Mouse (Mus musculus) G1E (cell line): Measurements from ENCODE around the gene Echdc3. TPM values are rescaled to one million over a fixed set of nuclear protein-coding genes. Genes with fewer than 3 reads are reported as not detected.

ENCODE experiments used
- ATAC-seq: 2 replicates; pipeline ENCODE4 v1.8.0; 2016; ENCODE audit warnings: mild to moderate bottlenecking; ENCODE audit not compliant: insufficient number of reproducible peaks, poor library complexity, low FRiP score, severe bottlenecking; ENCODE audit errors: extremely low read depth
- DNase-seq: peaks from one replicate; pipeline ENCODE4 v3.0.0; 2012; ENCODE audit warnings: low spot score
- H3K27me3 ChIP-seq: 2 replicates; pipeline ENCODE4 v1.6.1; 2012; ENCODE audit warnings: mild to moderate bottlenecking, low read length, inconsistent platforms; ENCODE audit not compliant: insufficient read depth
- H3K36me3 ChIP-seq: replicated peaks from 2 replicates; pipeline ENCODE3; 2012; ENCODE audit warnings: mild to moderate bottlenecking, inconsistent platforms
- H3K4me1 ChIP-seq: 2 replicates; pipeline ENCODE4 v1.6.1; 2012; ENCODE audit warnings: low read depth, low read length, inconsistent platforms, mixed read lengths; ENCODE audit not compliant: insufficient read depth
- H3K4me3 ChIP-seq: 2 replicates; pipeline ENCODE4 v1.5.1; 2012; ENCODE audit warnings: low read depth, mild to moderate bottlenecking, inconsistent platforms, low read length, moderate library complexity, mixed read lengths
- H3K9me3 ChIP-seq: replicated peaks from 2 replicates; pipeline ENCODE4 v1.6.1; 2012; ENCODE audit warnings: inconsistent platforms
- CTCF ChIP-seq: IDR thresholded peaks from 2 replicates; pipeline ENCODE4 v1.5.1; 2012; ENCODE audit warnings: low read depth, low read length, inconsistent platforms, mixed read lengths
- GATA1 ChIP-seq: IDR thresholded peaks from 2 replicates; pipeline ENCODE4 v1.6.1; 2012; ENCODE audit warnings: borderline replicate concordance, low read length, inconsistent platforms, mixed read lengths
- GATA2 ChIP-seq: IDR thresholded peaks from 2 replicates; pipeline ENCODE4 v1.6.1; 2012; ENCODE audit warnings: low read depth, low read length, inconsistent platforms, borderline replicate concordance
- POLR2AphosphoS5 ChIP-seq: IDR thresholded peaks from 2 replicates; pipeline ENCODE4 v1.6.1; 2012; ENCODE audit warnings: low read depth, low read length, inconsistent platforms; ENCODE audit not compliant: insufficient replicate concordance
- TAL1 ChIP-seq: conservative IDR thresholded peaks from 2 replicates; pipeline ENCODE4 v1.6.1; 2012; ENCODE audit warnings: low read depth, low read length, inconsistent platforms, mixed read lengths
- polyA plus RNA-seq: library from polyadenylated mRNA; stranded (reverse); fragments of >175 nt; gene quantifications from 2 replicates; pipeline ENCODE4 v1.2.3, GENCODE M21; 2012
- total RNA-seq, 2 experiments: library from RNA; stranded (forward) in 1 of 2; stranded (reverse) in 1 of 2; fragments of 200-1000 nt in 1 of 2; fragments of >200 nt in 1 of 2; fragmentation: Nextera tagmentation in 1 of 2; gene quantifications; 2 replicates each; pipeline ENCODE4 v1.2.3; 2014 to 2017

Gene Echdc3
- total and polyA plus RNA-seq, 3 experiments = 0.27 TPM; not detected in 2

DNA sequence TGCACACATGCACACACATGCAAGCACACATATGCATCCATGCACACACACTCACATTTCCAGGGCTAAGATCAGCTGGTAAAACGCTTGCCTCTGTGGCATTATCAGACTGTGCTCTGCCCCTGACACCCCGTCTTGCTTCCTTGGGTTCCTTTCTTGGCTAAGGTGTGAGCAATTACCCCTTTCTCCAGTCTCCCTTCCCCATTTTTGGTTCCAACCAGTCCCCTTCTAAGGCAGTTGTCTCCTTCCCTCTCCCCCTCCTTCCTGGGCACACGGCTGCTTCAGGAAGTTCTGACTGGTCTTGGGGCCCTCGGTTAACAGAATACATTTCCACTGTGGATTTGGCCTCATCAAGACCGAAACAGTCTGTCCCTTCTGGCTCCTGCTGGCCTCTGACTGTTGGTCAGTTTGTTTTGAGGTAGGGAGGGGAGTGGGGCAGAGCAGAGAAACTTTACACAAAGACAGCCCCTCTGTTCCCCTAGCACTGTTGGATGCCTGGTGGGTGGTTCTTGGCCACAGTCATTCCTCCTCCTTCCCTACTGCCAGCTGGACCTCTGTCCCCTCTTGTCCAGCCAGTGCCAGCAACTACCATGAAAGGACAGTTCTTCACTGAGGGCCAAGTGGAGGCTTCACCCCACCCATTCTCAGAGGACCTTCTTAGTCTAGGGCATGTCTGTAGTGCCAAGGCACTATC, 16.9 kb upstream of the Echdc3 start:
- DNase-seq (no peak), ATAC-seq (no peak)
- Histone ChIP-seq H3K36me3 (no peaks in the 10 kb centered on the region), H3K27me3 (peaks cover 49% of the 10 kb centered on the region), H3K4me1 (peaks cover 6% of the 10 kb centered on the region), H3K9me3 (peaks cover 5% of the 10 kb centered on the region), H3K4me3 (no peak overlapping the region)
- TF ChIP-seq POLR2AphosphoS5 = no peak
- no peak for TF ChIP-seq GATA1
- no peak for TF ChIP-seq CTCF
- TF ChIP-seq TAL1 = no peak
- no peak for TF ChIP-seq GATA2

GRCm38 (mm10) chr2:6227059-6227445, 14.2 kb upstream of the Echdc3 start:
- TF ChIP-seq TAL1 (no peak), GATA2 (no peak), POLR2AphosphoS5 (no peak), CTCF (no peak), GATA1 (no peak)

DNA sequence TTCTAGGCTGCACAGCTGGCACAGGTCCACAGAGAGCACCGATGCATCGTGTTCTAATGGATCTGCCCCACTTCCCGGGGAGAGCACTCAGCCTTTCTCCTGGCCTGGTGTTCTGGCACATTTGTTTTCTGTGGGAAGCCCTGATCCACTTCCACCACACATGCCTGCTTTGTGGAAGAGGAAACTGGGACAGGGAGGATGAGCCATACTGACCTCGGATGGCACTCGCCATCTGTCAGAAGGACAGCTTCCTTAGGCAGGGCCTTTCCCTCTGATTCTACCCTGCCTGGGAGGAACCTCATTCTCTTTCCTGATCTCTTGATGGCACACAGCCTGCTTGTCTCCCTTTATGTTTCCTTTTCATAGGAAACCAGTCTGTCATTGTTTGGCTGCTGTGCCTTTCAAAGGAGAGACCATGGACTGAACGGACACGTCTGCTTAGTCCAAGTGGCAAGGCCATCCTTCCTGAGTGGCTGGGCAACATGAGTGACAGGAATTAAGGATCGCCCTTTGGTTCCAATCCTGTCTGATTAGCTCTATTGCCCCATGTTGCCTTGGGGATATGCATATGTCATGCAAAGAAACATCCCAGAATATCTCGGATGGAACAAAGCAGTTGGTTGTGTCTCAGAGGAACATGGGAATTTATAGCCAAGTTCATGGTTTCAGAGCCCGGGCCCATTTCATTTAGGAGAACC, 13.7 kb upstream of the Echdc3 start:
- TF ChIP-seq GATA1 = no peak
- no peak for TF ChIP-seq CTCF
- no peak for DNase-seq
- H3K27me3 ChIP-seq = peaks cover 33% of the 10 kb centered on the region
- H3K36me3 ChIP-seq = no peaks in the 10 kb centered on the region
- peaks cover 13% of the 10 kb centered on the region for H3K4me1 ChIP-seq
- H3K9me3 ChIP-seq = peaks cover 8% of the 10 kb centered on the region
- ATAC-seq = no peak
- no peak overlapping the region for H3K4me3 ChIP-seq

More at GRCm38 (mm10) chr2:6227059-6227445, 14.2 kb upstream of the Echdc3 start:
- DNase-seq (no peak), ATAC-seq (no peak)
- H3K4me1 ChIP-seq = peaks cover 7% of the 10 kb centered on the region
- H3K9me3 ChIP-seq = peaks cover 8% of the 10 kb centered on the region
- no peaks in the 10 kb centered on the region for H3K36me3 ChIP-seq
- H3K27me3 ChIP-seq = peaks cover 36% of the 10 kb centered on the region
- no peak overlapping the region for H3K4me3 ChIP-seq

- no peak overlapping the region for H3K4me3 ChIP-seq
- ATAC-seq = peak; percentile 55
- peaks cover 8% of the 10 kb centered on the region for H3K9me3 ChIP-seq
- peak; percentile 32 for DNase-seq
- no peaks in the 10 kb centered on the region for H3K36me3 ChIP-seq
- TF ChIP-seq GATA1 (no peak), TAL1 (no peak), POLR2AphosphoS5 (no peak), CTCF (peak; percentile 76), GATA2 (no peak)
- peaks cover 51% of the 10 kb centered on the region for H3K27me3 ChIP-seq
- peaks cover 15% of the 10 kb centered on the region for H3K4me1 ChIP-seq
Observed at GRCm38 (mm10) chr2:6220141-6220805, 7.4 kb upstream of the Echdc3 start.

DNA sequence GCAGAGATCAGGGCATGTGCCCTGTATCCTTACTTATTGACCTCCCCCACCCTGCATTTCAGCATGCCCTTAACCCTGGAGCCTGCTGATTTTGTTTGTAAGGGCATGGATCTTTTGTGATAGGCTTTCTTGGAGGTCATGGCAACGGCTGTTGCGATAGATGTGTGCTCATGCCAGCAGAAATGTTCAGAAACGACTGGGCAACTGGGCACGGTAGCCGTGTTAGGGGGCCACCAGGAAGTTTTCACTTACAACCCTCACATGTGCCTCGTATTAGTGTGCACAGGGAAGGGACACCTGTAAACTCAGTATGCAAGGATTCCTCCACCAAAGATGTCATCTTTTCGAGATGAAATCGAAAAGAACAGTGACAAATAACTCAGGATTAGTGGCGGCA, 508 bp downstream of the Echdc3 start:
- no peaks in the 10 kb centered on the region for H3K9me3 ChIP-seq
- peaks cover 64% of the 10 kb centered on the region for H3K27me3 ChIP-seq
- no peak for DNase-seq
- ATAC-seq = no peak
- TF ChIP-seq GATA1 (no peak), CTCF (no peak), POLR2AphosphoS5 (no peak), TAL1 (no peak), GATA2 (no peak)
- H3K4me3 ChIP-seq = peak overlapping the region; percentile 49; the same call in 1 of the 2 replicates
- H3K36me3 ChIP-seq = no peaks in the 10 kb centered on the region
- peaks cover 8% of the 10 kb centered on the region for H3K4me1 ChIP-seq

- Histone ChIP-seq H3K36me3 (no peaks in the 10 kb centered on the region), H3K27me3 (peaks cover 56% of the 10 kb centered on the region), H3K9me3 (no peaks in the 10 kb centered on the region), H3K4me1 (peaks cover 8% of the 10 kb centered on the region), H3K4me3 (no peak overlapping the region)
- no peak for ATAC-seq
- DNase-seq = no peak
- TF ChIP-seq TAL1 = no peak
- no peak for TF ChIP-seq POLR2AphosphoS5
- no peak for TF ChIP-seq CTCF
- TF ChIP-seq GATA2 = no peak
- TF ChIP-seq GATA1 = no peak
Observed at GRCm38 (mm10) chr2:6210840-6211239, 2.0 kb downstream of the Echdc3 start.
